Mouse (Mus musculus) midbrain, embryonic 16.5 days (tissue): ENCODE data around the gene Atp13a3. TPM values are rescaled to one million over a fixed set of nuclear protein-coding genes. Genes with fewer than 3 reads are reported as not detected.

ENCODE experiments used
- ATAC-seq: fragments of 200-750 bp; cut with Nextera tagmentation; 2 replicates; pipeline ENCODE4 v1.8.0; 2017; ENCODE audit warnings: moderate TSS enrichment
- H3K27ac ChIP-seq: fragments of 300-500 bp; sonication (generic); 2 replicates; pipeline ENCODE4 v1.5.1; 2014; ENCODE audit warnings: mild to moderate bottlenecking, low read length, mixed read lengths
- H3K27me3 ChIP-seq: fragments of 300-500 bp; sonication (generic); 2 replicates; pipeline ENCODE4 v1.6.1; 2014; ENCODE audit warnings: low read depth, low read length, mixed read lengths; ENCODE audit not compliant: control insufficient read depth, insufficient read depth
- H3K36me3 ChIP-seq: fragments of 300-500 bp; sonication (generic); 2 replicates; pipeline ENCODE4 v1.6.1; 2014; ENCODE audit warnings: mild to moderate bottlenecking, low read length, moderate library complexity, mixed read lengths; ENCODE audit not compliant: control insufficient read depth, insufficient read depth
- H3K4me1 ChIP-seq: fragments of 300-500 bp; sonication (generic); 2 replicates; pipeline ENCODE4 v1.6.1; 2014; ENCODE audit warnings: mild to moderate bottlenecking, low read length, mixed read lengths; ENCODE audit not compliant: control insufficient read depth, insufficient read depth
- H3K4me2 ChIP-seq: fragments of 300-500 bp; sonication (generic); 2 replicates; pipeline ENCODE4 v1.6.1; 2014; ENCODE audit warnings: mild to moderate bottlenecking, low read length, mixed read lengths
- H3K4me3 ChIP-seq: fragments of 300-500 bp; sonication (generic); 2 replicates; pipeline ENCODE4 v1.5.1; 2014; ENCODE audit warnings: low read depth, mild to moderate bottlenecking, low read length, moderate library complexity, mixed read lengths
- H3K9ac ChIP-seq: fragments of 300-500 bp; sonication (generic); 2 replicates; pipeline ENCODE4 v1.6.1; 2014; ENCODE audit warnings: low read depth, low read length, mixed read lengths
- H3K9me3 ChIP-seq: fragments of 300-500 bp; sonication (generic); replicated peaks from 2 replicates; pipeline ENCODE4 v1.6.1; 2014; ENCODE audit warnings: mild to moderate bottlenecking, low read length, mixed read lengths; ENCODE audit not compliant: control insufficient read depth, poor library complexity, severe bottlenecking
- WGBS: fragments of 180-500 bp; shearing (Covaris S2); extraction: QIAGEN DNeasy Blood & Tissue Kit; methylation state at CpG from one replicate; pipeline ENCODE4 v1.1.7; 2014; 5-methylcytosine and 5-hydroxymethylcytosine counted together
- polyA plus RNA-seq: library from polyadenylated mRNA; unstranded; fragments of >200 nt; fragmentation: Nextera tagmentation; extraction: Ambion mirVana; gene quantifications from 2 replicates; pipeline ENCODE4 v1.2.1, GENCODE M21; 2015

Atp13a3 gene
- polyA plus RNA-seq, 1 experiment from 2014 or later: 7.5 TPM

- no peaks in the 10 kb centered on the region for H3K36me3 ChIP-seq
- H3K9ac ChIP-seq: no peak overlapping the region
- H3K9me3 ChIP-seq: no peaks in the 10 kb centered on the region
- H3K4me3 ChIP-seq: no peak overlapping the region
- no peak for ATAC-seq
- no peaks in the 10 kb centered on the region for H3K4me1 ChIP-seq
- WGBS: 85% methylated on average over 5 of the region's 5 CpGs
- no peaks in the 10 kb centered on the region for H3K27me3 ChIP-seq
- no peak overlapping the region for H3K27ac ChIP-seq
- no peak overlapping the region for H3K4me2 ChIP-seq
These were observed 34.1 kb upstream of the Atp13a3 start for GRCm38 (mm10) chr16:30439841-30440240.

DNA sequence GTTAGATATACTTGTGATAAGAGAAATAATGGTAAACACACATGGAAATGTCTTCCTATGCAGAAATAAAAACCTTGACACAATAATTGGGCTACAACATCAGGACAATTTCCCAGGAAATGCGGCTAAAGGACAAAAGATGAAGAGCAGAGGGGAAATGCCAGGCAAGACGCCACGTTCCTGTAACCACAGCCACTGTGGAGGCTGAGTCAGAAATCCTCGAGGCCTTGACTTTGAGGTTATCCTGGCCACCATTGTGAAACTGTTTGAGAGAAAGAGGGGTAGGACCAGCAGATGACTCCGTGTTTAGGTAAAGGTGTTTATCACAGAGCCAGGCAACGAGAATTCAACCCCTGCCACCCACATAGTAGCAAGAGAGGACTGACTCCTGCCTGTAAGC is 33.6 kb upstream of the Atp13a3 start:
- Histone ChIP-seq H3K9me3 (no peaks in the 10 kb centered on the region), H3K4me3 (no peak overlapping the region), H3K4me1 (no peaks in the 10 kb centered on the region), H3K27ac (no peak overlapping the region), H3K4me2 (no peak overlapping the region), H3K27me3 (no peaks in the 10 kb centered on the region), H3K9ac (no peak overlapping the region), H3K36me3 (no peaks in the 10 kb centered on the region)
- WGBS: 84% methylated on average over 6 of the region's 6 CpGs
- ATAC-seq: no peak

DNA sequence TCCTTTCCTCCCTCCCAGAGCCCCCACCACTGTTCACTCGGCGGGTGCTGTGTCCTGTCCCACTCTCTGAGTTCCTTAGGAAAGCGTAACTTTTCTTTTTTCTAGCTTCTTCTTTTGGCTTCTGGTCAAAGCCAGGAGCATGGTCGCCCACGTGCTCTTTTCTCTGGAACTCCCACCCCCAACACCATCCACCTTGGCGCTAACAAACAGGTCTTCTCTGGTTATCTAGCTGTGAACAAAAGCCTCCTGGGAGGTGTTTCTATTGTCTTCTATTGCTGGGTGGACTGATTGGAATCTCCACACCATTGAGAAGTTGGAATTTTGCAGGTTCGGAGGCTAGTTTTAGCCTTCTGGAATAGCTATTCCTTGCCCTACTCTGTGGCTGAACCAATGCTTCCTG is 30.5 kb upstream of the Atp13a3 start:
- Histone ChIP-seq H3K4me2 (no peak overlapping the region), H3K9ac (no peak overlapping the region), H3K36me3 (no peaks in the 10 kb centered on the region), H3K27ac (no peak overlapping the region), H3K4me3 (no peak overlapping the region), H3K27me3 (no peaks in the 10 kb centered on the region), H3K4me1 (no peaks in the 10 kb centered on the region), H3K9me3 (no peaks in the 10 kb centered on the region)
- ATAC-seq: no peak
- 87% methylated on average over 7 of the region's 7 CpGs for WGBS

- Histone ChIP-seq H3K9ac (no peak overlapping the region), H3K4me1 (no peaks in the 10 kb centered on the region), H3K36me3 (no peaks in the 10 kb centered on the region), H3K4me2 (no peak overlapping the region), H3K4me3 (no peak overlapping the region), H3K27me3 (no peaks in the 10 kb centered on the region), H3K27ac (no peak overlapping the region), H3K9me3 (no peaks in the 10 kb centered on the region)
- no peak for ATAC-seq
- 90% methylated on average over 4 of the region's 4 CpGs for WGBS
These were observed 29.6 kb upstream of the Atp13a3 start for GRCm38 (mm10) chr16:30435393-30435792.

GRCm38 (mm10) chr16:30433148-30433547 is 27.4 kb upstream of the Atp13a3 start:
- no peak overlapping the region for H3K9ac ChIP-seq
- 90% methylated on average over 3 of the region's 3 CpGs for WGBS

DNA sequence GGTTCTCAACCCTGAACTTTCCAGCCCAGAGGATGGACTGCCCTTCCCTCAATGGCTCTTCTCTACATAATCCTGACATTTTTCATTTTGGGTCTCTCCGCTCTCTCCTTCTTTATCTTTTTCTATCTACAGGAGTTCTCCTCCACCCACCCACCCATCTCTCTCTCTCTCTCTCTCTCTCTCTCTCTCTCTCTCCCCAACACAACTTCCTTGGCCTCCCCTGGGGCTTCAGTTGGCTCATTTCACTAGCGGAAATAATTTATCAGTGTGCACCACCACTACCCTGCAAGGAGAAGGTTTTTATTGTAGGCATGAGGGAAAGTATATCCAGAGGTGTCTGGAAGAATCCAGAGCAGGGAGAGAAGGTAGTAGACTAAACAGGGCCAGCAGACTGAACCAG is 26.3 kb upstream of the Atp13a3 start:
- Histone ChIP-seq H3K9ac (no peak overlapping the region), H3K4me1 (no peaks in the 10 kb centered on the region), H3K4me2 (no peak overlapping the region), H3K4me3 (no peak overlapping the region), H3K36me3 (no peaks in the 10 kb centered on the region), H3K27ac (no peak overlapping the region), H3K27me3 (no peaks in the 10 kb centered on the region), H3K9me3 (no peaks in the 10 kb centered on the region)
- 98% methylated on average over 2 of the region's 2 CpGs for WGBS
- ATAC-seq: no peak

More at GRCm38 (mm10) chr16:30433148-30433547, 27.4 kb upstream of the Atp13a3 start:
- H3K4me2 ChIP-seq: no peak overlapping the region
- no peaks in the 10 kb centered on the region for H3K9me3 ChIP-seq
- H3K4me3 ChIP-seq: no peak overlapping the region
- no peak for ATAC-seq
- H3K27me3 ChIP-seq: no peaks in the 10 kb centered on the region
- no peak overlapping the region for H3K27ac ChIP-seq
- no peaks in the 10 kb centered on the region for H3K4me1 ChIP-seq
- H3K36me3 ChIP-seq: no peaks in the 10 kb centered on the region

DNA sequence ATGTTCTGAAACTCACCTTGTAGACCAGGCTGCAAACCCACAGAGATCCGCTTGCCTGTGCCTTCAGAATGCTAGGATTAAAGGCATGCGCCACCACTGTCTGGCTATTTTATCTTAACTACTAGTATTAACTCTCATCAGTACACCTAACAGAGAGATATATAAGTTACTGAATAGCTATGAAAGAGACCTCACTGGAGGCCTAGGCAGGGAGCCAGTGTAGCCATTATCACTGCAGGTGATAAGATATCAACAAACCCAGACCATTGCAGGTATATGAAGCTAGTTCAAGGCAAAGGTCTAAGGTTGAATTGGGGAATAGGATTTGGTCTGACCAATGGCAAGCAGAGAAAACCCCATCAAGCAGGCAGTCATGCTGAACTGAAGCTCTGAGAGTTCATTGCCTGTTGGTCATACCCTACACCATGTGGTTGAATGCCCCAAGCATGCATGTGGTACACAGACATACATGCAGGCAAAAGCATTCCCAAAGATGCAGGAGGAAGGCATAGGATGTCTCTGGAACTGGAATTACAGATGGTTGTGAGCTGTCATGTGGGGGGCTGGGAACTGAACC is 24.8 kb upstream of the Atp13a3 start:
- H3K27ac ChIP-seq: no peak overlapping the region
- no peak for ATAC-seq
- H3K36me3 ChIP-seq: no peaks in the 10 kb centered on the region
- no peak overlapping the region for H3K4me3 ChIP-seq
- no peak overlapping the region for H3K4me2 ChIP-seq
- H3K4me1 ChIP-seq: no peaks in the 10 kb centered on the region
- H3K9me3 ChIP-seq: no peaks in the 10 kb centered on the region
- 97% methylated on average over 2 of the region's 2 CpGs for WGBS
- H3K9ac ChIP-seq: no peak overlapping the region
- H3K27me3 ChIP-seq: no peaks in the 10 kb centered on the region

DNA sequence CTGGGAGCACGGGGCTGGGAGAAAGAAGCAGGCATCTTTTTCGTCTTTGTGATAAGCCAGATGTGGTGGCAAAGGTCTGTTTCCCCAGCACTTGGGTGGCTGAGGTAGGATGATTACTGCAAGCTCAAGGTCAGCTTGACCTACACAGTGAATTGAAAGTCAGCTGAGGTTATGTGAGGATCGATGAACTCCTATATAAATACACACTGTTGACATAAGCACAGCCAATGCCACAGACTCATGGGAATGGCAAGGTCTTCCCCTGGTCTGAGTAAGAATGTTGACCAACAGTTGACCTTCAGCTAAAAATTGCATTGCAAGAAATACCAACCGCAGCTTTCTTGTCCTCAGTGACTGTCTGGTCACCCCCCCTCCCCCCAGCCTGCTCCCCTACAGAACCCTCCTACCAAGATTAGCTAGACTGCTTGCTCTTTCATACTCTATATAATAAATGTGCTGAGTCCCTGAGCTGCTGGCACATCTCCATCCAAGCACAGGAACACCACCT is 23.0 kb upstream of the Atp13a3 start:
- H3K4me3 ChIP-seq: no peak overlapping the region
- no peaks in the 10 kb centered on the region for H3K36me3 ChIP-seq
- no peak overlapping the region for H3K27ac ChIP-seq
- no peak overlapping the region for H3K4me2 ChIP-seq
- no peak overlapping the region for H3K9ac ChIP-seq
- WGBS: 87% methylated on average over 4 of the region's 4 CpGs
- no peak for ATAC-seq
- H3K27me3 ChIP-seq: no peaks in the 10 kb centered on the region
- H3K9me3 ChIP-seq: no peaks in the 10 kb centered on the region
- no peaks in the 10 kb centered on the region for H3K4me1 ChIP-seq

DNA sequence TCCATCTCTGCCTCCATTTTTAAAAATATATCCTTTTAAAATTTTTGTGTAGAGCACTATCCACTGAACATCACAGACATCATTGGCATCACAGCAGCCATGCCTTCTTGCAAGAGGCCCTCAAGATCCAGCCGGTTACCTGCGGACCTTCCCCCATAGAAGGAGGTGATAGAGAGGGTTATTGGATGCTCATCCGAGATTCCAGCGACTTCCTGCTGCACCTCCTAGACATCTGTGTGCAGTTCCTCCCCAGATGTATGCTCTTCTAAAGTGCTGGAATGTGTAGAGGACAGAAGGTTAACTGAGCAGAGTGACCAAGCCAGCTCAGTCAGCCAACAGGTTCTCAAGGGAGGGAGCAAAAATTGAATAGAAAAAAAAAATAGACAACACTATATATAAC is 21.7 kb upstream of the Atp13a3 start:
- no peak overlapping the region for H3K4me2 ChIP-seq
- no peak overlapping the region for H3K4me3 ChIP-seq
- ATAC-seq: no peak
- H3K27me3 ChIP-seq: no peaks in the 10 kb centered on the region
- H3K27ac ChIP-seq: no peak overlapping the region
- no peaks in the 10 kb centered on the region for H3K9me3 ChIP-seq
- no peak overlapping the region for H3K9ac ChIP-seq
- H3K36me3 ChIP-seq: no peaks in the 10 kb centered on the region
- H3K4me1 ChIP-seq: no peaks in the 10 kb centered on the region
- WGBS: 92% methylated on average over 4 of the region's 4 CpGs
